Mouse (Mus musculus) heart, postnatal 14 days (tissue): ENCODE data around the gene Hsh2d. TPM values are rescaled to one million over a fixed set of nuclear protein-coding genes. Genes with fewer than 3 reads are reported as not detected.
A peak's percentile ranks its signal among the peaks of the same experiment; 100 is the strongest.

Source experiments
- DNase-seq, 2 experiments: peaks; one replicate each; pipeline ENCODE4 v3.0.0; 2021 to 2022
- intact Hi-C: fragments of 180-260 bp; cut with DNase I; formaldehyde crosslinking; loops from one replicate; pipeline ENCODE4 v1.15.1; 2025
- long read RNA-seq, 2 experiments: library from polyadenylated mRNA; stranded (forward); transcript quantifications; one replicate each; pipeline ENCODE4 v2.0.0; 2021
- total RNA-seq, 2 experiments: library from RNA; stranded (reverse); gene quantifications; 2 replicates each; pipeline ENCODE4 v1.2.3; 2021

The Hsh2d gene
- total RNA-seq = under 1 TPM in 1 of 2 experiments, not detected in 1; 0.17 TPM
- long read RNA-seq, experiment 1 = 0 reads
- long read RNA-seq, experiment 2 = 0 reads

- no peak for DNase-seq
- intact Hi-C loops = no loop called here
These were observed at the start of gene Hsh2d for GRCm38 (mm10) chr8:72189417-72190214. Gene Hsh2d, plus strand, starts transcription at chr8:72189638.

GRCm38 (mm10) chr8:72143256-72143824, 46.1 kb upstream of the Hsh2d start:
- DNase-seq = no peak
- intact Hi-C loops = no loop called here

GRCm38 (mm10) chr8:72144345-72144975, 45.0 kb upstream of the Hsh2d start:
- intact Hi-C loops = no loop called here
- DNase-seq = no peak

- intact Hi-C loops = no loop called here
- DNase-seq = no peak
These were observed 43.9 kb upstream of the Hsh2d start for GRCm38 (mm10) chr8:72145511-72145910.

GRCm38 (mm10) chr8:72146056-72146455, 43.4 kb upstream of the Hsh2d start:
- no peak for DNase-seq
- intact Hi-C loops = no loop called here

GRCm38 (mm10) chr8:72146556-72146955, 42.9 kb upstream of the Hsh2d start:
- DNase-seq = no peak
- intact Hi-C loops = no loop called here

GRCm38 (mm10) chr8:72147266-72147665, 42.2 kb upstream of the Hsh2d start:
- DNase-seq = no peak
- intact Hi-C loops = no loop called here

- intact Hi-C loops = no loop called here
- DNase-seq = no peak
These were observed 40.4 kb upstream of the Hsh2d start for GRCm38 (mm10) chr8:72149056-72149455.

- intact Hi-C loops = no loop called here
- DNase-seq = no peak
These were observed 37.9 kb upstream of the Hsh2d start for GRCm38 (mm10) chr8:72151418-72152078.

- intact Hi-C loops = no loop called here
- DNase-seq = no peak
These were observed 36.1 kb upstream of the Hsh2d start for GRCm38 (mm10) chr8:72153382-72153781.

GRCm38 (mm10) chr8:72158096-72158495, 31.3 kb upstream of the Hsh2d start:
- intact Hi-C loops = no loop called here
- DNase-seq = no peak

- no peak for DNase-seq
- intact Hi-C loops = no loop called here
These were observed 30.7 kb upstream of the Hsh2d start for GRCm38 (mm10) chr8:72158726-72159125.

GRCm38 (mm10) chr8:72160007-72160406, 29.4 kb upstream of the Hsh2d start:
- intact Hi-C loops = no loop called here
- DNase-seq = no peak

GRCm38 (mm10) chr8:72160707-72161697, 28.4 kb upstream of the Hsh2d start, which contains the start of gene Rab8a:
Gene Rab8a, plus strand, starts transcription at chr8:72161200.
- intact Hi-C loops = no loop called here
- peak; percentile 99 to 100 for DNase-seq

GRCm38 (mm10) chr8:72162821-72163220, 26.6 kb upstream of the Hsh2d start:
- intact Hi-C loops = no loop called here
- no peak for DNase-seq

- intact Hi-C loops = no loop called here
- DNase-seq = no peak
These were observed 20.3 kb upstream of the Hsh2d start for GRCm38 (mm10) chr8:72169098-72169668.

- intact Hi-C loops = no loop called here
- no peak for DNase-seq
These were observed 19.7 kb upstream of the Hsh2d start for GRCm38 (mm10) chr8:72169681-72170249.

GRCm38 (mm10) chr8:72177346-72177925, 12.0 kb upstream of the Hsh2d start:
- peak; percentile 78 to 88 for DNase-seq
- intact Hi-C loops = loop anchor here (2.0 to 5.0 kb wide), 4 partner anchors 45 to 189 kb away; partner anchors contain the start of gene Ap1m1
